Mouse (Mus musculus) telencephalon, adult 2 months (tissue): ENCODE results near the gene Tada3.
A peak's percentile ranks its signal among the peaks of the same experiment; 100 is the strongest.

Source experiments
- DNase-seq: peaks from one replicate; pipeline ENCODE4 v3.0.0-alpha.2; 2011; ENCODE audit warnings: low read depth, low spot score

Tada3 gene

DNA sequence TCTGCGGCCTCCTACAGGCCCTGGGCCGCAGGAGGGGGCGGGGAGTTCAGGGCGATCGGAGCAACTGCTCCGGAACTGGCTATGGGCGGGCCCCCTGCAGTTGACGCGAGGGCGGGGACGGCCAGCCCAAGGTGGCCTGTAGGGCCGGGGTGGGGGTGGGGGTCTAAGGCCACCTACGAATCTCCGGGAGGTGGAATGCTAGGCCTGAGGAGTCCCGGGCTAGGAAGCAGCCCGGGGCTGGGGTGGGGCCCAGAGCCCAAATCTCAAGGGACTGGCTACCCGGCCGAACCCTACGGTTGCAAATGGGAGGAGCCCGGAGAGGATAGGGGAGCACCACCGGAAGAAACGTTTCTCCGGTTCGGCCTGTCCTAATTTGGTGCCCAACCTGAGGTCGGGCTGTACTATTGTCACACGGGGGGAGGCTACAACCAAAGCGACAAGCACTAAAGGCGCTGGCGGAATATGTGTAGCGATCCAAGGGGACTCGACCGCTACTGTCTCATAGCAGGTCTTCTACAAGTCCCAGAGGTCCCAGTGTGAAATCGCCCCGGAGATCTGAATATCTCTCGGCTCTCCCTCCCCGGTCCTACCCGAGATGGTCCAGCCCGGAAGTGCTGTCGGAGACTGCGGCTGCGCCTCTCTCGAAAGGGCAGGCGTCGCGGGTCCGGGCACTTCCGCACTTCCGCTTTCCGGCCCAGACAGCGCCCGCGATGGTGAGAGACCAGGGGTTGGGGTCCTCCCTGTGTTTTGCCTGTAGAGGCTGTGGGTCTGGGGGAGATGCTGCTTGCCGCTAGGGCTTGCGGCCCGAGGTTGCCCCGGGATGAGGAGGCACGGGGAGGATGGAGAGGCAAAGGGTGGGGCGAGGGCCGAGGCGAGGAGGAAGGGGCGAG, at the start of gene Tada3, which contains the start of gene Arpc4:
Gene Tada3, minus strand, starts transcription at position 388 of the 890 bp plus-strand sequence.
Gene Arpc4, plus strand, starts transcription at position 620 of the 890 bp plus-strand sequence.
- peak; percentile 95 for DNase-seq

DNA sequence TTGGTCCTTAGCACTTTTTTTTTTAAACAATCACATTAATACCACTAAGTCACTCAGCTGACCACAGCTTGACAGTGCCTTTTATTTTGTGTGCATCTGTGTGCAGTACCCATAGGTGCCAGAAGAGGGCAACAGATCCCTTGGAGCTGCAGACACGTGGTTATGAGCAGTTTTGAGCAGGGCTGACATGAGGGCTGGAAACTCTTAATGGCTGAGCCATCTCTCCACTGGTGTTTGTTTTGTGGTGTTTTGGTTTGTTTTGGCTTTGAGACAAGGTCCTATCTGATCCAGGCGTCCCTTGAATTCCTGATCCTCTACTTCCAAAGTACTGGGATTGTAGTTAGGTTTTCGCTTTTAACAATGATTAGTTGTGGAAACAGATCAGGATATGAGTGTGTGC, 49.7 kb upstream of the Tada3 start:
- DNase-seq: no peak

DNA sequence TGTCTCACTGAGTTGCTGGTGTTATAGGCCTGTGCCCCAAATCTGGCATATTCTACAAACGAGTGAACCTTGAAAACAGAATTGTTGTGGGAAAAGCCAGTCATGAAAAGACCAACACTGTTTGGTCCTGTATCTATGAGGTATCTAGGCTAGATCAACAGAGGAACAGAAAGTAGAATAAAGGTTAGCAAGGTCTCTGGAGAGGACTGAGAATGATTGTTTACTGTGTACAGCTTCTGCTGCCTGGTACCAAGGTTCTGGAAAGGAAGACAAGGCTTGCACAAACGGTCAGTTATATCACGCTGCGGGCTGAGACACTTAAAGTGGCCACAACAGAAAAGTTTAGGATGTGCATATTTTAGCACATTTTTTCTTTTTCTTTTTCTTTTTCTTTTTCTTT, 49.0 kb upstream of the Tada3 start:
- DNase-seq: no peak

DNA sequence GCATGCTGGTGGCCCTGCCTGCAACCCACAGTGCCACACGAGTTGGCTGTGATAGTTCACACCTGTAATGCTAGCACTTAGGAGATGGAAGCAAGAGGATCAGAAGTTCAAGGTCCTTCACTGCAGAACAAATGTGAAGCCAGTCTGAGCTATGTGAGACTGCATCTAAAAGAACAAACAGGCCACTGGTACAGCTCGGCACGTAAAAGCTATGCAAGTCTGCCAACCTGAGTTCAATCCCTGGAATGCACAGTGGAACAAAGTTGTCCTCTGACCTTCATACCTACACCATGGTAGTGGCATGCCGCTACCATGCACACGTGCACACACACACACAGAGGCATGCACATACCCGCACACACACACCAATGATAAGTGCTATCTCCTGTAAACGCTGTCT, 46.5 kb upstream of the Tada3 start:
- DNase-seq: no peak

DNA sequence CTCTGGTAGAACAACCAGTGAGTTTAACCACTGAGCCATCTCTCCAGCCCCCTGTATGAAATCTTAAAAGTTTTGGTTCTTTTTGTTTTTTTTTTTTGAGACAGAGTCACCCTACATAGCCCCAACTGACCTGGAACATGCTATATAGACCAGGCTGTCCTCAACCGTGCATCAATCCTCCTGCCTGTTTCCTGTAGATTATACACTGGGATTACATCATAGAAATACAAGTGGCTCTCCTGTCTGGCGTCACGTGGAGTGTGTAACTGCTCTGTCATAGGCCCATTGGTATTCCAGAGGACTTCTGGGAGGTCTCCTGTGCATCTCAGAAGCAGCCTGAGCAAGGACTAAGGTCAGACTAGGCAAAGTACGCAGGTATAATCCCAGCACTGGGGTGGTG, 45.3 kb upstream of the Tada3 start:
- DNase-seq: no peak

DNA sequence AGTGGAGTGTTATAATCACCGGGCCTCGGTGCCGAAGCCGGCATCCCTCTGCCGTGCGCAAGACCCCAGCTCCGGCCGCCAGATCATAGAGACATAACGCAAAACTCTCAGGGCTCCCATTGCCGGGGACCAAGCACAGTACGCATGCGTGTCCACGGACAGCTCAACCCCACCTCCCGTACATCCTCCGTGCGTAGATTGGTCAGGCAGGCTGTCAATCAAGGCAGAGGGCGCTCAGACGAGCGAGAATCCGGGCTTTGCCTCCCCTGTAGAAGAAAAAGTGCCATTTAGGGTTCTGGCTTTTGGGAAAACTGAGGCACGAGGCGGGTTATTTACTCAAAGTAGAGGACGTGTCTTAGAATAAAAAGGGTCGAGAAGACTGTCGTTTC, 41.5 kb upstream of the Tada3 start, which contains the start of gene Rpusd3:
Gene Rpusd3, minus strand, starts transcription at position 142 of the 389 bp plus-strand sequence.
- peak; percentile 97 for DNase-seq

DNA sequence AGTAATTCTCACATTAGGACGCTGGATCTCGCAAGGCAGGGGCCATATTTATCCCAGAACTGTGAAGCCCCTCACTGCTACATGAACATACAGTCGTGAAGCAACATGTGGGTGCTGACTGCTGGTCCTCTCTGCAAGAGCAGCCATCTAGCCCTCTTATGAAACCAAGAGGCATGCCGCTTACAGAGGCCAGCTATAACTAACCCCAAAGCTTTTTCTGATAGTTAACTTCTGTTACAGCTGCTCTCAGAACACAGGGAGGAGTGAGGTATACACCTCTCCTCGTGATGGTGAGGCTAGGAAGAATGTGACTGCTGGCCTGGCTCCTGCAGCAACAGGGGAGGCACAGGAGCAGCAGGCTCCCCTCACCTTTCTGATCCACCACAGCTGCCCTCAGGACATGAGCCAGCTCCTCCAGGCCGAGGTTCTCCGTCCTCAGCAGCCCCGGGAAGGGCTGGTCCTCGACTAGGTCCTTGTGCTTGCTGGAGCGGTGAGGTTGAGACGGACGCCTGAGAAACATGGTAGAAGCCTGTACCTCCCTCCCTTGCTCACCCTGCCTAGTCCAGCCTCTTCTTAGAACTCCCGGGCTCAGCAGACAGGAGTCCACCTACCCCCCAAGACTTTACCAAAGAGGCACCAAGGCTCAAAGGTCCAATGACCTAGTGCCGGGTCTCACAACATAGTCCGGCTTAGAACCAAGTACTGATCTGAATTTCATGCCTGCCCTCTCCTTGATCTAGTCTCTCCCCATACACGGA, 40.9 kb upstream of the Tada3 start:
- DNase-seq: no peak

DNA sequence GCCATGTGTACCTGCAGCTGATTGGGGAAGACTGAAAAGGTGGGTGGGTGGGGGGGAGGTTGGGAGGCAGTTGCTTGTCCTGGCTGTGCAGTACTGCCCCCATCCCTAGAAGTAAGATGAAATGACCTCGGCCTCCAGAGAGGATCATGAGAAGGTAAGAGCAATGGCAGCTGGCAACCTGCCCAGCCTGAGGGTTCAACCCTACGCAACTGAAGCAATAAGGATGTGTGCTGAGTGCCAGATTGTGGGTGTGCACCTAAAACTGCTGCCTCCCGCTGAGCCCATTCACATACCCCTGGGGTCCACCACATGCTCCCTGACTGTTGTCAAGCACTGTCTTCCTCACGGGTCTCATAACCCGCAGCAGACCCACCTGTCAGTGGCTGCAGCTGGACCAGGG, 38.7 kb upstream of the Tada3 start:
- DNase-seq: no peak

DNA sequence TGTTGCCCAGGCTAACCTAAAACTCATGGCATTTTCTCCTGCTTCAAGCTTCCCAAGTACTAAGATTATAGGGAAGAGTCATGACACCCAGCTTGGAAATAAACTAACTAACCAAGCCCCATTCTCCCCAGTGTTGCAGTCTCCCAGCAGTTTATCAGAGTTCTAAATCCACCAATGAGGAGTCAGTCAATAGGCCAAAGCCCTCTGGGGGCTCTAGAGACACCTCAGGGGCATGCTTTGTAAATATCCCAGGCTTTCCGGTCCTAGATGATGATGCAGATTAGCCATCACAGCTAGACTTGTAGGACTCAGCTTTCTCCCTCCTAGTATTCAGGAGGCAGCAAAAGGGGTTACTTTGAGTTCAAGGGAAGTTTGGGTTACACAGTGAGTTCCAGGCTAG, 32.3 kb upstream of the Tada3 start:
- DNase-seq: no peak

DNA sequence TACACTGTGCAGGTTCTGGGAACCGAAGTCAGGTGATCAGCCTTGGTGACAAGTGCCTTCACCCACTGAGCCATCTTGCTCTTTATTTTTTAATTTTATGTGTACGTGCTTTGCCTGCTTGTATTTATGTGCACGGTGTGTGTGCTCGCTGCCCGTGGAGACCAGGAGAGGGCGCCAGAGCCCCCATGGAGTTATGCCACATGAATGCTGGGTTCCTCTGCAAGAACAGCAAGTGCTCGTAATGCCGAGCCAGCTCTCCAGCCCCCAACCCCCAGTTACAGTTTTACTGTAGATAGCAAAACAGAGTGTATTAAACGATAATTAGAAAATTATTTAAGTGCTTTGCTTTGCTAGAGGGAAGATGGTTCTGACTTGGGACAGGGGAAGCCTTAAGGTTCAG, 29.0 kb upstream of the Tada3 start:
- no peak for DNase-seq

DNA sequence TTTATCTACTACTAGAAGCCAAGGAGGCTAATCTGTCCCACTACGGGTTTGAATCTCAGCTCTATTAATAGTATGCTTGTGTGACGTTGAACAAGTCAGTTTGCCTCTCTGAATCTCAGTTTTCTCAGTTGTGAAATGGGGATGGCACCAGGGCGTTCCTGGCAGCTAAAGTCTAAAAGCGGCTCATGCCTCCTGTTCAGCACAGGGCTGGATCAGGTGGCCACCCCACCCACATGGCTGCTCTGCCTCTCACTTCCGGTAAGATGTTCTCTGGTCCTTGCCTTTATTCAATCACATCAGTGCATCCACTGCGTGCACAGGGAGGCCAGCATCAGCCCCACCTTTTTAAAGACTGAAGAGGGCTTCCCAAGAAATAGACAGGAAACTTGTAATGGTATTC, 27.8 kb upstream of the Tada3 start:
- peak; percentile 81 for DNase-seq

DNA sequence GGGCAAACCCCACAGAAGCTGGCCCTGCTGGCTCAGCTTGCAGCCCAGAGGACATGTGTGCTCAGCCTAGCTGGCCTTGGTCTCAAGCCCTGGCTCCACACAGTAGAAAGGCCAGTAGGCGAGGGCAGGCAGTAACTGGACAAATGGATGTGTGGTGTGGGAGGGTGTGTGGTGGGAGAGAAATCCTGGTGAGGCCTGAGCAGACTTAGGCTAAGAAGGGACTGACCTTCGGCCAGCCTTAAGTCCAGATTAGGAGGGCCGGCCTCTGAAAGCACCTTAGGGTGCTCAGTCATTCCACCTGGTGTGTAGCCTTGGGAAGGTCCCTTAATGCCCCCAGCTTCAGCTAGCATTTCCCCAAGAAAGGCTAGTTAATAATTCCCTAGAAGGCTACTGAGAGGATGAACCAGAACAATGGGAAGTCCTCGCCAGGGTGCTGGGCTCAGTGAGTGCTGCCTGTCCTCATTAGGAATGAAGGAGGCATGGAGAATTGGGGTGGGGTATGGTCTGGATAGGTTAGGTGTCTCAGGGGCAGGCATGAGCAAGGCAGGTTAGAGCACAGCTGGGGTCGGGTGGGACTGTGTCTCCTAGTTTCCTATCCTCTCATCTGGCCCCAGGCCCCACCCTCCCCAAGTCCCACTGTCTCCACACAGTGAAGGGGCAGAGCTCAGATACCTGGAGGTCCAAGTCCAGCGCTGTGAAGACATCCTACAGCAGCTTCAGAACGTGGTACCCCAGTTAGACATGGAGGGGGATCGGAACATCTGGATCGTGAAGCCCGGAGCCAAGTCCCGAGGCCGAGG, 27.2 kb upstream of the Tada3 start:
- DNase-seq: no peak

DNA sequence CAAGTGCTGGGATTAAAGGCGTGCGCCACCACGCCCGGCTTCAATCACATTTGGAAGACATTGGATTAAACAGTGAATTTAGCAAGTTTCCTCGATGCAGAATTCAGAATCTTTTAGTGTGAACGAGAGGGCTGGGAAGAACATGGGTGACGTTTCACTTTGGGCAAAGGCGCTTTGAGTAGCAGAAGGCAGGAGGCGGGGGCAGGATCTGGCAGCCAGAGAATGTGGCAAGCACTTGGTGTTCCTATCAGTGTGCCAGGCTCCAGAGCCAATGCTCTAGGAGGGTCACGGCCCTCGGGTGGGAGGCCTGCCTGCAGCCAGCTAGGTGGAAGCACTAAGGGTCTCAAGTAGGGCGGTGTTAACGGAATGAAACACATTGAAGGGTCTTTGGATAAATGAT, 24.4 kb upstream of the Tada3 start:
- peak; percentile 59 for DNase-seq

DNA sequence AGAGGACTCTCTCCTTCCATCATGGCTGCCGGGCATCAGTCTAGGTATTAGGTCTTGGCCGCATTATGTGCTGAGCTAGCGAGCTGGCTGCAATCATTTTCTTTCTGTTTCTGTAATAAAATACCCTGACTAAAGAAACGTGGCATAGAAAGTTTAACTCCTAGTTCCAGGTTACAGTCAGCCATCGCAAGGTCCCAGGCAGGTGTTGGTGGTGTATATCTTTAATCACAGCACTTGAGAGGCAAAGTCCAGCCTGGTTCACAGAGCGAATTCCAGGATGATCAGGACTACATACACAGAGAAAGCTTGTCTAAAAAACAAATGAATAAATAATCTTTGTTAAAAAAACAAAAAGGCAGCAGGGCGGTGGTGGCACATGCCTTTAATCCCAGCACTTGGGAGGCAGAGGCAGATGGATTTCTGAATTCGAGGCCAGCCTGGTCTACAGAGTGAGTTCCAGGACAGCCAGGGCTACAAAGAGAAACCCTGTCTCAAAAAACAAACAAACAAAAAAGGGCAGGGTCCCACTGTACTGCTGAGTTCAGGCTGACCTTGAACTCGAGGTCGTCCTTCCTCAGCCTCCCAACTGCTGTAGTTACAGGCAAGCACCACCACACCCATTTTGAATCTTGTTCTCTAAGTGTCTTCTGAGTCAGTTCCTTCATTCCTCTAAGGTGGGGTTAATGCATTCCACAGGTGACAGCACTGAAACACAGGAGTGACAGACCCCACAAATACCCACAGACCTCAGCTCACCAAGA, 18.8 kb upstream of the Tada3 start:
- no peak for DNase-seq

DNA sequence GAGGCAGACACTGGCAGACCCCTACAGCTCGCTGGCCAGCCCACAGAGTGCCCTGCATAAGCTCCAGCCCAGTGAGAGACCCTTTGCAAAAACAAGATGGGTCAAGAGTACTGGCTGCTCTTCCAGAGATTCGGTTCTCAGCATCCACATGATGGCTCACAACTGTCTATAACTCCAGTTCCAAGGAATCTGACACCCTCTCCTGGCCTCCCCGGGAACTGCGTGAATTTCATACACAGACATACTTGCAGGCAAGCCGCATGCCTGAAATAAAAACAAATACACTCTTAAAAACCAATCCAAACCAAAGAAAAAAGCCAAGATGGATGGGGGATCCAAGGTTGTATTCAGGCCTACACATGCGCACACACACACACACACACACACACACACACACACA, 17.8 kb upstream of the Tada3 start:
- DNase-seq: no peak

DNA sequence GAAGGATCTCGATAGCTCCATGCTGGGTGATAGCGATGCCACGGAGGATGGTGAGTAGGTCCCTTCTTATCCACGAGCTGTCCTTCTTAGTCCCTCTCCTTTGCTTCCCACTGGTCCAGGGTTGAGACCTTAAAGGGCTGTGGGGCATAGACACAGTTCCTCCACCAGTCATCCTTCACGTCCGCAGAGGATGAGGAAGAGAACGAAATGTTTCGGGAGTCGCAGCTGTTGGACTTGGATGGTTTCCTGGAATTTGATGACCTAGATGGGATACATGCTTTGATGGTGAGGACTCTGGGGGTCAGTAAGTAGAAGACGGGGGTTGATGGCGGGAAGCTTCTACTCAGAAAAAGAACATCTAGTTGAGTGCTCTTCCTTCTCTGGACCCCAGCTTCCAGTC, 17.1 kb upstream of the Tada3 start:
- DNase-seq: no peak

DNA sequence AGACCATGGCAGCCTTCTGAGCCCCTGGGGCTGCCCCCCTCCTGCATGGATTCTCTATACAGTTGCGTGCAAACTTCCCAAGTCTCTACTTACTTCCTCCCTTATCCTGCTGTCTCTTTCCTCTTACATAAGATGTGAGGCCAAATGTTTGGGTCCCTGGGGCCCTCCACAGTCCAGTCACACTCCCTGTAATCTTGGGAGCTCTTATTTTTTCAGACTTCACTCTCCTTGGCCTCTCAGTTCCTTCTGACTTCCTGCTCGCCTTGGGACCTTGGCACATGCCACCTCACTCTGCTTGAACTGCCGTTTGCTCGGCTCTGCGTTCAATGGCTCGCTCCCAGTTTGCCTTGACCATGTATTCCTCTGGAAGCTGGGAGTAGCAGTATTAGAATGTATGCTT, 16.3 kb upstream of the Tada3 start:
- no peak for DNase-seq

DNA sequence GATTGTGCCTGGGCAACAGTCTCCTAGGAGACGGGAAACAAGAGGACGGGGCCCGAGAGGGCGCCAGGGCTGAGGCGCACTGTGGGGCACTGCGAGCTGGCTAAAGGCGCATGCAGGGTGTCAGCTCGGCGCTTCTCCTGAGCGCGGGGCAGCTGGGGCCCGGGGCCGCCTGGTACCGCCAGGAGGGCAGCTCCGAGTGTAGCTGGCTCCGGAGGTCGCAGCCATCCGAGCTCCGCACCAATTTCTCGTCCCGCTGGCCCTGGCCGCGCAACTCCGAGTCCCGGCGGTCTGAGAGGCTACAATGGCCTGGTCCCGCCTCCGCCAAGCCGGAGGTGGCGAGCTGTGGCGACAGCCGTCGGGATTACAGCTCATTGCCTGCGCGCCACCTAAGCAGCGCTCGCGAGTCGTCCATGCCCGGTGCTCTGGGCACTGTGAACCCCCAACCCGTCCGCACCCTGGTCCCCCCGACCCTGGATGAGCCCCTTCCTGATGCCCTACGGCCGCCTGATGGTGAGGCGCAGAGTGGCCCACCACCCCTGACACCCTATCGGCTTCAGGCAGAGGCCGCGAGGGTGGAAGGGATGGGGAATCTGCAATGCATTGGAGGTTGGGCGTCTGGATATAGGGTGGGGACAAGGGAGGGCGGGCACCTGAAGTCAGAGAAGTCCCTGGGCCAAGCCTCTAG, 14.8 kb upstream of the Tada3 start:
- DNase-seq: no peak

DNA sequence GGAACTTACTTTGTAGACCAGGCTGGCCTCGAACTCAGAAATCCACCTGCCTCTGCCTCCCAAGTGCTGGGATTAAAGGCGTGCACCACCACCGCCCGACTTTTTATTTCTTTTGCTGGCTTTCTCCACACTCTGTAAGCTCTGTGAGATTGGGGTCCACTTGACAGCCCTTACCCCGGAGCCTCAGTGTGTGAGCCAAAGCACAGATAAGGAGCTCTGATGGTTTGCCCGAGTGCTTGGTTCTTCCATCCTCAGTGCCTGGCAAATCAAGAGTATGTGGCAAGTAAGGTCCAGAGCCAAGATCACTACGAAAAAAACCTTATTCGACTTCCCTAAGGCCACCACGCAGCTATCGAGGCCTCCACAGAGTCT, 14.3 kb upstream of the Tada3 start:
- DNase-seq: no peak

DNA sequence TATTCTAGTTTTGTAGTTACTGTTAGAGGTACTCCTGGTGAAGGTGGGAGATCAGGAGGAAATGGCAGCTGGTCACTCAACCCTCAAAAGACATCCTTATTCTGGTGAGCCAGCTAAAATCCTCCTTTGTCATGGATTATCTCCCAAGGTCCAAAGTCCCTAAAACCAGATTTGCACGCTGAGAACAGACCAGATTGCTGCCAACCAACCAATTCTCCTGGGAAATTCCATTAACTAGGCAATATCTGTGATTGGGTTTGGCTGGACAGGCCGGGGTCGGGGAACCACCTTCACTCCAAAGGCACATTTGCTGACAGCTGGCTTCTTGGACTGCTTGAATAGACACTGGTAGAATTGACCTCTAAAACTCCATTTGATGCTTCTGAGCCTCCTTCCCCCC, 13.0 kb upstream of the Tada3 start:
- no peak for DNase-seq

DNA sequence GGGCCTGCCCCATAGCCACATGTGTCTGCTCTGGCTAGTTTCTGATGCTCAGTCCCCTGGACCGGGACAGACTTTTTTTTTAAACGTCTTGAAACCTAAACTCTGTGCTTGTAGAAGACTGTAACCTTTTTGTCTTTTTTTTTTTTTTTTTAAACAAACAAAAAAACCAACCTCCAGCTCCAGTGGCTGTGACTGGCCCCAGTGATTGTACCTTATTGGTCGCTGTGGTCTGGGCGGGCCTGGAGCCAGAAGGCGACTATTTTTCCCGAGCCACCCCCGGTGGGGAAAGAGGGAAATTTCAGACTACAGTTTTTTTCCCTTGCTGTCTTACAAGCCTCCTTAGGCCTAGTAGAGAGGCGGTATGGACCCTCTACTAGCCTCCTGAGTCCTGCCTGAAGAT, 11.3 kb upstream of the Tada3 start, which contains the start of gene Ttll3:
Gene Ttll3, plus strand, starts transcription at position 301 of the 400 bp plus-strand sequence.
- DNase-seq: no peak
